Mouse (Mus musculus): ENCODE data around the gene Ctnnal1.
"Not testable (repeated sequence)": the region's sequence is repeated elsewhere in the genome, so short reads cannot be mapped to it uniquely, and the experiment has no call there.

Gene Ctnnal1

GRCm38 (mm10) chr4:56865003-56865511, at the start of gene Ctnnal1:
Ctnnal1 (minus strand) TSS chr4:56865188.
- DNase-seq (ENCODE audit: extremely low read depth, low read depth) = peak; percentile 73

- no peak for DNase-seq (ENCODE audit: extremely low read depth, low read depth)
These were observed 49.8 kb upstream of the Ctnnal1 start for GRCm38 (mm10) chr4:56914761-56915160.

- DNase-seq (ENCODE audit: extremely low read depth, low read depth) = no peak
These were observed 49.4 kb upstream of the Ctnnal1 start for GRCm38 (mm10) chr4:56914338-56914737.

DNA sequence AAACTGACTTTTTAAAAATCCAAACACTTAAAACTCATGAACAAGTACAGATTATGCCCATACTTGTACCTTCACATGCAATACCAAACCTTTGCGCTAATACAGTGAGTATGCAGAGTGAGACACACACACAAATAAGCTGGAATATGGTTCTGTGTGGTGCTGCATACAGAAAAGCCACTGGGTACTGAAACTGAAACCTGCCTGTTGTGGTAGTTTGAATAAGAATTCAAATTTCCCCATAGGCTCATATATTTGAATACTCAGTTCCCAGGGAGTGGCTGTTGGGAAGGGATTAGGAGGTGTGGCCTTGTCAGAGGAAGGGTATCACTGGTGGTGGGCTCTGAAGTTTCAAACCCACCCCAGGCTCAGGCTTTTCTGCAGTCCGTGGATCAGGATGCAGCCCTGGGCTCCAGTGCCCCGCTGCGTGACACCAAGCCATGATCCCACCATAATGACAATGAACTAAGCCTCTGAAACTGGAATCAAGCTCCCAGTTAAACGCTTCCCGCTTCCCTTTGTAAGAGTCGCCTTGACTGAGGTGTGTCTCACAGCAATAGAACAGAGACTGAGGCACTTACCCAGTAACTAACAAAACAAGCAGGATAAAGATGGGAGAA, 47.5 kb upstream of the Ctnnal1 start:
- no peak for DNase-seq (ENCODE audit: extremely low read depth, low read depth)

- no peak for DNase-seq (ENCODE audit: extremely low read depth, low read depth)
These were observed 44.6 kb upstream of the Ctnnal1 start for GRCm38 (mm10) chr4:56909568-56909967.

GRCm38 (mm10) chr4:56907671-56908070, 42.7 kb upstream of the Ctnnal1 start:
- no peak for DNase-seq (ENCODE audit: extremely low read depth, low read depth)

DNA sequence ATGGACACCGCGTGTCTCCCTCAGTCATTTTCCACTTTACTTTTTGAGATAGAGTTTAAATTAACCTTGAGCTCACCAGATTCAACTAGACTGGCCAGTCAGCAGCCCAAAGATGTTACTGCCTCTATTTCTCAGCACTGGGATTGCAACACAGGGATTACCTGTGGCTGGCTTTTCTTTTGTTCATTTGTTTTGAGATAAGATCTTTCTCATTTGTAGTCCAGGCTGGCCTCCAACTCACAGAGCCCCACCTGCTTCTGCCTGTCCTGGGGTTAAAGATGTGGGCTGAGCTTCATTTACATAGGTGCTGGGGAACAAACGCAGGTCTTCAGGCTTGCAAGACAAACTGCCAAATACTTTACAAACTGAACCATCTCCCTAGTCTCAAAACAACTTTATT, 41.9 kb upstream of the Ctnnal1 start:
- DNase-seq (ENCODE audit: extremely low read depth, low read depth) = no peak

DNA sequence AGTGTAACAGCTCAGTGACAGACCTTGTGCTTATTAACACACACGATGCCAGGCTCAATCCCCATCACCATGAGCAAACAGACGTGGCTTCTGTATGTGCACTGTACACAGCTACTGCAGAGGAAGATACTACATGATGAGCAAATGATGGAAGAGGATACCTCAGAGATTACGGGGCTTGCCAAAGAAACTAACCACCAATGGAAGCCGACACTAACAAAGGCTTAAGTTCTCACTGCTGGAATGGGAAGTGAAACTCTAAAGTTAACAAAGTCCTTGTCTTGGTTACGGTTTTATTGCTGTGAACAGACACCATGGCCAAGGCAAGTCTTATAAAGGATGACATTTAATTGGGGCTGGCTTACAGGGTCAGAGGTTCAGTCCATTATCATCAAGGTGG, 40.5 kb upstream of the Ctnnal1 start:
- DNase-seq (ENCODE audit: extremely low read depth, low read depth) = no peak

DNA sequence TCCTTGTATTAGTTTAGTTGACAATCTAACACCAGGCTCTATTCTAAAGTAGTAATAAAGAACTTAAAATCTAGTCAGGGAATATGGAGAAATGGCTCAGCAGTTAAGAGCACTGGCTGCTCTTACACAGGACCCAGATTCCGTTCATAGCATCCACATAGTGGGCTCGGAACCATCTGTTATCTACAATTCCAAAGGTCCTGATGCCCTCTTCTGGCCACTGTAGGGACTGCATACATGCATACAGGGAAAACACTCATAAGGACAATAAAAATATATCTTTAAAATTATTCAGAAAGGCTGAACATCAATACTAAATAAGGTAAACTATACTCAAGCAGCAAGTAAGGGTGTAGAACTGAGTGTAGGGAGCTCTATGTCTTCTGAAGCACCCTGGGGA, 36.7 kb upstream of the Ctnnal1 start:
- peak; percentile 2 for DNase-seq (ENCODE audit: extremely low read depth, low read depth)

GRCm38 (mm10) chr4:56899216-56899615, 34.2 kb upstream of the Ctnnal1 start:
- DNase-seq (ENCODE audit: extremely low read depth, low read depth) = no peak

DNA sequence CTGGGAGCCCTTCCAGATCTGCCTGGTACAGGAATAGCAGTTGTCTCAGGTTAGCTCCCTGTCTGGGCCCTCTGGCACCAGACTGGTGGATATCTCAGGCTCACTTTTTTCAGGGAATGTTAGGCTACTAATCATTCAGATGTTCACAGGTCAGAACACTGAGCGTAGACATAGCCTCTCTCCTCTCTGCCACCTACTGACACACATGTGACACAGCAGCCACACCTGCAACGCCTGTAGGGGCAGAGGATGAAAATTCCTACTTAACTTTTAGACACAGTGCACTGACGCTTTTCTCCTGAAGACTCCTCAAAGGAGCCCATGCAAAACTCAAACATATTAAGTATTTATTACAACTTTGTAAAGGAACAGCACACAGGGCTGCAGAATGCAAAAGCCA, 32.5 kb upstream of the Ctnnal1 start:
- DNase-seq (ENCODE audit: extremely low read depth, low read depth) = no peak

DNA sequence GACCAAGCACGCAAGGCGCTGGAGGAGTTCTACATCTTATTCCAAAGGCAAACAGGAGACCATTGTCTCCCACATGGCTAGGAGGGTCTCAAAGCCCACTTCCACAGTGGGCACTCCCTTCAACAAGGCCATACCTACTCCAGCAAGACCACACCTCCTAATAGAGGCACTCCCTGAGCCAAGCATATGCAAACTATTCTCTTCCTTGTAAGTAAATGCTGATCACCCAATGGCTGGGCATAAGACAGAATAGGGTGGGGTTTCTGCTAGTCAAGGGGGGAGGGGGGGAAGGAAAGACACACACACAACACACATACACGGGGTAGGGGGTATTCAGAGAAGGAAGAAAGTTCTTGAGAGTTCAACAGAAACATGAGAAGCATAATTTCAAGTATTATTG, 29.2 kb upstream of the Ctnnal1 start:
- DNase-seq (ENCODE audit: extremely low read depth, low read depth) = no peak

- DNase-seq (ENCODE audit: extremely low read depth, low read depth) = peak; percentile 10
These were observed 27.6 kb upstream of the Ctnnal1 start for GRCm38 (mm10) chr4:56892501-56893115.

- no peak for DNase-seq (ENCODE audit: extremely low read depth, low read depth)
These were observed 23.5 kb upstream of the Ctnnal1 start for GRCm38 (mm10) chr4:56888483-56888882.

- DNase-seq (ENCODE audit: extremely low read depth, low read depth) = no peak
These were observed 21.4 kb upstream of the Ctnnal1 start for GRCm38 (mm10) chr4:56886286-56886979.

DNA sequence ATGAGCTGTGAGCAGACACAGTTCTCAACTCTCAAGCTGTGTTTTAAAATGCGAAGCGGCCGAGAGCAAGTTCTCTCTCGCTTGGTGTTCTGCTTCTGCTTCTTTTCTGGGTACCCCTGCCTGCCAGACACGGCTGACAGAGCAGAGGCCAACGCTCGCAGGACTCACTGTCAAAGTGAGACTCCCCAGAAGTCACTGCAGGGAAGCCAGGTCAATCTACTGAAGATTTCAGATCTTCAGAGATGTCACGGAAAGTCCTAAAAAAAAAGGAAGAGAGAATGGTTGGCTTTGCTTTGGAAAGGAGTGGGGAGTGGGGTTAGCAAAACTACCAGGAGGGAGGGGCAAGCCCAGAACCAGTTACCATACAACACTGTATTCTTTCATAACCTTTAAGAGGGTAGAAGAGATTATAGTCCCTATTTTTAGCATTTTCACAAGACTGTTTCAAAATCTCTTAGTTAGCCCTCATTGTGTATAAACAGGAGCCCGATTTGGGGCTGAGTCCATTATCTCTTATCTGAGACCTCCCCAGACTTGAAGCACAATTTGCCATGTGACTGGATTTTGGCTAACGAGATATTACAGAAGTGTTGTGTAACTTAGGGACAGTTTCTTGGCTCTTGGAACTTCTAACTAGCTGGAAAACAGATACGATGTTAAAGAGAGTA, 15.2 kb upstream of the Ctnnal1 start:
- no peak for DNase-seq (ENCODE audit: extremely low read depth, low read depth)

DNA sequence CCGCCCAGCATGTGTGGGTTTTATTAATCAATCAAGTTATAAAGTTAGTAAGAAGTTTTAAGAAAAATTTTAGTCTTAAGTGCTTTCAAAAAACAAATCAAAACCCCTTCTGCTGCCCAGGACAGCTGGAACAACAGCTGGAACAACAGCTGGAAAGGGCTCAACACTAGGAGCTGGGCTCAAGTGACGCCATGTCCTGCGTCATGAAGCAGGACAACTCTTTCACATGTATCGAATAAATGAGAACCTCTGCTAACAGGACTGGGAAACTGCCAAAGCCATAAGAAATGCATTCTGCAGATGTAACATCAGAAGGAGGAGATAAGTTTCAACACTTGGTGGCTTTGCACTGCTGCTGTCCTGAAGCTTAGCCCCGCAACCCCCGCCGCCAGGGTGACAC, 14.0 kb upstream of the Ctnnal1 start:
- no peak for DNase-seq (ENCODE audit: extremely low read depth, low read depth)

- not testable (repeated sequence) for DNase-seq (ENCODE audit: extremely low read depth, low read depth)
These were observed 5.6 kb upstream of the Ctnnal1 start for GRCm38 (mm10) chr4:56870541-56870940.

GRCm38 (mm10) chr4:56867761-56868160, 2.8 kb upstream of the Ctnnal1 start:
- DNase-seq (ENCODE audit: extremely low read depth, low read depth) = no peak

DNA sequence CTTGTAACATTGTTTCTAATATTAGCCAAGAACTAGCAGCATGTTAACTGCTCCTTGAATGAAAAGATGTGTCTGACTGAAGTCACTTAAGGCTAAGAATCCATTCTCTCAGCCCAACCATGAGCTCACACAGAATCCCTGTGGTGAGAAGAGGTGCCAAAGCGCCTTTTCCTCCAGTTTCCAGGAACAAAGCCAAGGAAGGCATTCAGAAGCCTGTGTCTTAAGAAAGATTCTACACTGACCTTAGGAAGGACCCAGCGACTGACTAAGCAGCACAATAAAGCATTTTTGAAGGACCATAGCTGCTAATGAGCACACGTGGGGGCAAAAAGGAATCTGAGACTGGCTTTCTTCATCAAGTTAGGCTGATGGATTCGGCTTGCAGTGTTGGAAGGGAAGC, 983 bp upstream of the Ctnnal1 start:
- no peak for DNase-seq (ENCODE audit: extremely low read depth, low read depth)

DNA sequence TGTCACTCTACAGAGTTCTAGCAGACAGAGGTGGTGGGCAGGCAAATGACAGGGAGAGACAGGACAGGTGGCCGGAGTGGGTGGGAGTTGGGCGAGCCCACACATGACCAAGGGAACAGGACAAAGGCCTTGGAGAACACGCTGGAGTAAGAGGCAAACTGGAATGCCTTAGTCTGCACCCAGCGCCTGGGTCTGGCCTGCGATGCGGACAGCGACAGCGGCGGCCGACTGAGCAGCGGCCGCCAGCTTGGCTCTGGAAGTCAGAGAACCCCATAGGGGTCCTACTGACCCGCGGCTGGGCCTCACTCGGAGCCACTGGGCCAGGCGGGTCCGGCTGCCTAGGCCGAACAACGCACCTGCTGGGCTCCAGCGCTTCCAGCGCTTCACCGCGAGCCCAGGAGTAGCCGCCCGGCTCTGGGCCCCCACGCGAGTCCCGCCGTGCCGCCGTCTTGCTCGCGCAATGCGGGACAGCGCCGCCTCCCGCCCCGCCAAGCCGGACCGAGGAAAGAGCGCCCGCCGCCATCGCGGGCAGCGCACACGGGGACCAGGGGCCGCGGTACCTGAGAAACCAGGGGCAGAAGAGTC, 479 bp downstream of the Ctnnal1 start:
- peak; percentile 11 for DNase-seq (ENCODE audit: extremely low read depth, low read depth)

GRCm38 (mm10) chr4:56864016-56864415, 972 bp downstream of the Ctnnal1 start:
- DNase-seq (ENCODE audit: extremely low read depth, low read depth) = no peak

Measured in MEL-GATA-1-ER (cell line).